Mouse (Mus musculus): ENCODE results near the gene Rbfox2. TPM values are rescaled to one million over a fixed set of nuclear protein-coding genes. Genes with fewer than 3 reads are reported as not detected.

Rbfox2 gene
- polyA plus RNA-seq, 1 experiment = 6.6 TPM

GRCm38 (mm10) chr15:77037278-77038161 lies 269.3 kb downstream of the Rbfox2 start:
- WGBS = 30% methylated on average over 11 of the region's 11 CpGs
- Histone ChIP-seq H3K36me3 (ENCODE audit: control insufficient read depth, insufficient read depth, low read length) (no peaks in the 10 kb centered on the region), H3K27ac (ENCODE audit: insufficient read depth, low read length) (peak overlapping the region; percentile 58), H3K27me3 (ENCODE audit: control insufficient read depth, insufficient read depth, low read length) (no peaks in the 10 kb centered on the region), H3K4me3 (ENCODE audit: extremely low read depth, insufficient read depth, insufficient read length) (no peak overlapping the region), H3K4me1 (ENCODE audit: control insufficient read depth, insufficient read depth, insufficient read length) (no peaks in the 10 kb centered on the region)
- no peak for DNase-seq (ENCODE audit: low read depth in 1 of 2, low spot score in 2 of 2)
- TF ChIP-seq CTCF (IDR thresholded peaks at IDR 0.05; ENCODE audit: extremely low read depth, insufficient read depth, insufficient read length, insufficient replicate concordance) (no peak), POLR2A (IDR thresholded peaks at IDR 0.05; ENCODE audit: low read depth, low read length) (no peak)

GRCm38 (mm10) chr15:77036989-77037277 lies 269.9 kb downstream of the Rbfox2 start:
- H3K4me3 ChIP-seq (ENCODE audit: extremely low read depth, insufficient read depth, insufficient read length) = no peak overlapping the region
- DNase-seq (ENCODE audit: low read depth in 1 of 2, low spot score in 2 of 2) = no peak
- H3K27me3 ChIP-seq (ENCODE audit: control insufficient read depth, insufficient read depth, low read length) = no peaks in the 10 kb centered on the region
- TF ChIP-seq POLR2A (IDR thresholded peaks at IDR 0.05; ENCODE audit: low read depth, low read length) (no peak), CTCF (IDR thresholded peaks at IDR 0.05; ENCODE audit: extremely low read depth, insufficient read depth, insufficient read length, insufficient replicate concordance) (no peak)
- H3K36me3 ChIP-seq (ENCODE audit: control insufficient read depth, insufficient read depth, low read length) = no peaks in the 10 kb centered on the region
- H3K27ac ChIP-seq (ENCODE audit: insufficient read depth, low read length) = peak overlapping the region; percentile 58
- H3K4me1 ChIP-seq (ENCODE audit: control insufficient read depth, insufficient read depth, insufficient read length) = no peaks in the 10 kb centered on the region
- WGBS = 63% methylated on average over 2 of the region's 2 CpGs

GRCm38 (mm10) chr15:77036320-77036988 lies 270.4 kb downstream of the Rbfox2 start:
- H3K4me3 ChIP-seq (ENCODE audit: extremely low read depth, insufficient read depth, insufficient read length) = no peak overlapping the region
- H3K36me3 ChIP-seq (ENCODE audit: control insufficient read depth, insufficient read depth, low read length) = no peaks in the 10 kb centered on the region
- H3K27me3 ChIP-seq (ENCODE audit: control insufficient read depth, insufficient read depth, low read length) = no peaks in the 10 kb centered on the region
- TF ChIP-seq POLR2A (IDR thresholded peaks at IDR 0.05; ENCODE audit: low read depth, low read length) (no peak), CTCF (IDR thresholded peaks at IDR 0.05; ENCODE audit: extremely low read depth, insufficient read depth, insufficient read length, insufficient replicate concordance) (no peak)
- DNase-seq (ENCODE audit: low read depth in 1 of 2, low spot score in 2 of 2) = no peak
- no peaks in the 10 kb centered on the region for H3K4me1 ChIP-seq (ENCODE audit: control insufficient read depth, insufficient read depth, insufficient read length)
- H3K27ac ChIP-seq (ENCODE audit: insufficient read depth, low read length) = peak overlapping the region; percentile 58
- WGBS = 79% methylated on average over 11 of the region's 11 CpGs

- Histone ChIP-seq H3K36me3 (ENCODE audit: control insufficient read depth, insufficient read depth, low read length) (no peaks in the 10 kb centered on the region), H3K27ac (ENCODE audit: insufficient read depth, low read length) (no peak overlapping the region), H3K27me3 (ENCODE audit: control insufficient read depth, insufficient read depth, low read length) (no peaks in the 10 kb centered on the region), H3K4me3 (ENCODE audit: extremely low read depth, insufficient read depth, insufficient read length) (no peak overlapping the region), H3K4me1 (ENCODE audit: control insufficient read depth, insufficient read depth, insufficient read length) (no peaks in the 10 kb centered on the region)
- WGBS = 80% methylated on average over 3 of the region's 3 CpGs
- TF ChIP-seq CTCF (IDR thresholded peaks at IDR 0.05; ENCODE audit: extremely low read depth, insufficient read depth, insufficient read length, insufficient replicate concordance) (no peak), POLR2A (IDR thresholded peaks at IDR 0.05; ENCODE audit: low read depth, low read length) (no peak)
- no peak for DNase-seq (ENCODE audit: low read depth in 1 of 2, low spot score in 2 of 2)
Observed at GRCm38 (mm10) chr15:77035643-77036042, 271.2 kb downstream of the Rbfox2 start.

- Histone ChIP-seq H3K4me1 (ENCODE audit: control insufficient read depth, insufficient read depth, insufficient read length) (no peaks in the 10 kb centered on the region), H3K36me3 (ENCODE audit: control insufficient read depth, insufficient read depth, low read length) (no peaks in the 10 kb centered on the region), H3K27me3 (ENCODE audit: control insufficient read depth, insufficient read depth, low read length) (no peaks in the 10 kb centered on the region), H3K4me3 (ENCODE audit: extremely low read depth, insufficient read depth, insufficient read length) (no peak overlapping the region), H3K27ac (ENCODE audit: insufficient read depth, low read length) (no peak overlapping the region)
- TF ChIP-seq POLR2A (IDR thresholded peaks at IDR 0.05; ENCODE audit: low read depth, low read length) = no peak
- no peak for TF ChIP-seq CTCF (IDR thresholded peaks at IDR 0.05; ENCODE audit: extremely low read depth, insufficient read depth, insufficient read length, insufficient replicate concordance)
- WGBS = 78% methylated on average over 6 of the region's 6 CpGs
- DNase-seq (ENCODE audit: low read depth in 1 of 2, low spot score in 2 of 2) = no peak
Observed at GRCm38 (mm10) chr15:77034526-77034925, 272.3 kb downstream of the Rbfox2 start.

GRCm38 (mm10) chr15:77031271-77031670 lies 275.5 kb downstream of the Rbfox2 start:
- H3K4me3 ChIP-seq (ENCODE audit: extremely low read depth, insufficient read depth, insufficient read length) = no peak overlapping the region
- 85% methylated on average over 3 of the region's 3 CpGs for WGBS
- TF ChIP-seq CTCF (IDR thresholded peaks at IDR 0.05; ENCODE audit: extremely low read depth, insufficient read depth, insufficient read length, insufficient replicate concordance) (no peak), POLR2A (IDR thresholded peaks at IDR 0.05; ENCODE audit: low read depth, low read length) (no peak)
- no peak overlapping the region for H3K27ac ChIP-seq (ENCODE audit: insufficient read depth, low read length)
- no peaks in the 10 kb centered on the region for H3K4me1 ChIP-seq (ENCODE audit: control insufficient read depth, insufficient read depth, insufficient read length)
- no peaks in the 10 kb centered on the region for H3K27me3 ChIP-seq (ENCODE audit: control insufficient read depth, insufficient read depth, low read length)
- H3K36me3 ChIP-seq (ENCODE audit: control insufficient read depth, insufficient read depth, low read length) = no peaks in the 10 kb centered on the region
- DNase-seq (ENCODE audit: low read depth in 1 of 2, low spot score in 2 of 2) = no peak
